Mouse (Mus musculus): ENCODE results near the gene Ccdc13. TPM values are rescaled to one million over a fixed set of nuclear protein-coding genes. Genes with fewer than 3 reads are reported as not detected.

Ccdc13 gene
- polyA plus RNA-seq, 1 experiment from 2014 or later: 4.0 TPM

DNA sequence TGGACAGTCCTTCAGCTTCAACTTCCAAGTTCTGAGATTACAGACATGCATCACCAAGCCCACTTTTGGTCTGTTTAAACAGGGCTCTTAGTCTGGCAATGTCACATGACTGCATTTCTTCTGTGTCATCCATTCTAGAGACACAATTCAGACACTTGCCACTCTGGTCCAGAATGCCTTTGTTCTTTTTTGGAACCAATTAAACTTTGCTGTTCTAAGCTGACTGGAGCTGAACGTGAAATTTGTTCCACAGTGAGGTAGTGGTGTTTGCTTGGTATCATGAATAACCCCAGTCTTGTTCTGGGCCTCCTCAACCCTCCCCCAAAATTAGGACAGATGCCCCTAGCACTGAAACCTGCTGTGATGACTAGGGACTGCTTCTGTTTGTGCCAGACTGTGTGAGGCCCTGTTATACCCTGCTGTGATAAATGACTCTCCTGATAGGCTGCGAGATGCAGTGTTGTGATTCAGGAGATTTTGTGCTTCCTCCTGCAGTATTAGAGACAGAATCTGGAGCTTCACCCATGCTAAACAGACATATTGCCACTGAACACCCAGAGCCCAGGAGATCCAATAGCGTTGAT is 26.3 kb upstream of the Ccdc13 start:
- no peak overlapping the region for H3K4me3 ChIP-seq (replicated peaks)

DNA sequence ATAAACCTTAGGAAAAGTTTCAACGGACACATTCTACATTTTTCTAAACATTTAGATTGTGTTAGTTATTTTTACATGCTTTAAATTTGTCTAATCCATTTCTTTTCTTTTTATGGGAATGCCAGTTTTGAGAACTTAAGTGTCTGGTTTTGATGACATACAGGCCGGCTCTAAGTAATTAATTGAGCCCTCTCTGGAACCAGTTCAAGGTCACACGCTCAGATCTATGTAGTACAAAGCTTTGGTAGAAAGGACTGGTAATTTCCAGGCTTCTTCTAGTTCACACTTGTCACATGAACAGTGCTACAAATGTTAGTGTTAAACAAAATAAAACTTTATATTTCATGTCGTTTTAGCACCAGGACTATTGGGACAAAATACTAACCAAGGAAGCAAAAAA is 25.6 kb upstream of the Ccdc13 start:
- Histone ChIP-seq H3K27ac (replicated peaks) (no peak overlapping the region), H3K27me3 (replicated peaks) (0 out of 2 replicates have a peak, but pooled peaks cover 6% of the 10 kb centered on the region), H3K4me3 (replicated peaks) (no peak overlapping the region), H3K4me1 (peaks cover 8% of the 10 kb centered on the region), H3K36me3 (no peaks in the 10 kb centered on the region), H3K9me3 (replicated peaks) (no peaks in the 10 kb centered on the region), H3K9ac (replicated peaks) (no peak overlapping the region), H3K4me2 (no peak overlapping the region)
- ATAC-seq (ENCODE audit: low FRiP score): no peak
- WGBS: 68% methylated on average over 4 of the region's 4 CpGs

More for the DNA sequence above, 26.3 kb upstream of the Ccdc13 start:
- Histone ChIP-seq H3K9me3 (replicated peaks) (no peaks in the 10 kb centered on the region), H3K4me1 (peaks cover 11% of the 10 kb centered on the region), H3K27me3 (replicated peaks) (0 out of 2 replicates have a peak, but pooled peaks cover 6% of the 10 kb centered on the region), H3K4me2 (no peak overlapping the region), H3K36me3 (no peaks in the 10 kb centered on the region), H3K9ac (replicated peaks) (no peak overlapping the region), H3K27ac (replicated peaks) (no peak overlapping the region)
- no peak for ATAC-seq (ENCODE audit: low FRiP score)
- WGBS: 22% methylated on average over 3 of the region's 3 CpGs

DNA sequence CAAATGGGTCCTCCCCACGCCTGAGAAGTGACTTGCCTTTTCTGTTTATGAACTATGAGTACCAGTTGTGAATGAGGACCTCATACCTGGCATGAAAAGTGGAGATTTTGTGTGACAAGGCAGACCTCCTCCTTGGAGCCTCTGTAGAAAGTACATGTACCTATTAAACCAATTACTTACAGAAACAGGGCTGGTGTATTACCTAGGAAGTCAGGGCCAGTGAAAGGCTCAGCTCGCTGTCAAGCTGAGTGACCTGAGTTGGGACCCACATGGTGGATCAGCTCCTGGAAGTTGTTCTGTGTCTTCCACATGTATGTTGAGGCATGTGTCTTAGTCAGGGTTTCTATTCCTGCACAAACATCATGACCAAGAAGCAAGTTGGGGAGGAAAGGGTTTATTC is 21.7 kb upstream of the Ccdc13 start:
- no peak overlapping the region for H3K9ac ChIP-seq (replicated peaks)
- H3K9me3 ChIP-seq (replicated peaks): no peaks in the 10 kb centered on the region
- H3K4me2 ChIP-seq: no peak overlapping the region
- no peak overlapping the region for H3K27ac ChIP-seq (replicated peaks)
- H3K4me3 ChIP-seq (replicated peaks): no peak overlapping the region
- H3K36me3 ChIP-seq: no peaks in the 10 kb centered on the region
- H3K27me3 ChIP-seq (replicated peaks): no peaks in the 10 kb centered on the region
- 85% methylated on average over 2 of the region's 2 CpGs for WGBS
- ATAC-seq (ENCODE audit: low FRiP score): no peak
- peaks cover 16% of the 10 kb centered on the region for H3K4me1 ChIP-seq

DNA sequence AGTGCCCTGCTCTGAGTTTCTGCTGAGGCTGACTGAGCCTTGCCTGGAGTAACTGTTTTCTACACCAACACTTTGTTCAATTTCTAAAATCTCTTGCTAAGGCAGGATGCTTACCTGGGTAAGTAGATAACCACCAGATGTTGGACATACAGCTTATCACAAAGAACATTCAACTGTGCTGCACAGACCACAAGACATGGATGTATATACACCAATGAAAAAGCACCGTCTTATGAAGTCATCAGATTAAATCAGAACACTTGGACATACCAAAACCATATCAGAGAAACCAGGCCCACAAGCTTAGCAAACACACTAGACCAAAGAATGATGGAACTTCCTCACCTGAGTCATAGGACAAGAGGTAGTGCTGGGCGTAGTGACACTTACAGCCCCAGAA is 20.1 kb upstream of the Ccdc13 start:
- no peaks in the 10 kb centered on the region for H3K9me3 ChIP-seq (replicated peaks)
- H3K4me2 ChIP-seq: no peak overlapping the region
- WGBS: 97% methylated on average over 2 of the region's 2 CpGs
- H3K4me1 ChIP-seq: peaks cover 17% of the 10 kb centered on the region
- H3K9ac ChIP-seq (replicated peaks): no peak overlapping the region
- H3K27me3 ChIP-seq (replicated peaks): no peaks in the 10 kb centered on the region
- H3K4me3 ChIP-seq (replicated peaks): no peak overlapping the region
- ATAC-seq (ENCODE audit: low FRiP score): no peak
- H3K36me3 ChIP-seq: no peaks in the 10 kb centered on the region
- no peak overlapping the region for H3K27ac ChIP-seq (replicated peaks)

DNA sequence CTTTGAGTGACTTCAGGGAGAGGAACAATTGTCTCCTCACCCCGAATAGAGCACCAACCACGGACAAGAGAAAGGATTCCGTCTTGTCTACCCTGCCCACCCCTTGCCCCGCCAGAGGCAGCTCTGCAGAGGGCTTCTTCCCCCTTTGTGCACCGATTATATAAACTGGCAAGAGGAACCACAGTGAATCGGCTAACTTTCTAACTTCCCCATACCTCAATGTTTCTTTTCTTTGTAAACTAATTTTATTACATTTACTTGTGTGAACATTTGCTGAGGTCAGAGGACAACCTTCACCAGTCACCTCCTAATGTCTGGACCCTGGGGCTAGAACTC is 18.9 kb upstream of the Ccdc13 start, which contains the start of gene Higd1a:
Gene Higd1a (minus strand): TSS at position 210 of the 336 bp plus-strand sequence.
- ATAC-seq (ENCODE audit: low FRiP score): no peak
- peak within 1 kb of the TSS; percentile 78 for H3K4me2 ChIP-seq

DNA sequence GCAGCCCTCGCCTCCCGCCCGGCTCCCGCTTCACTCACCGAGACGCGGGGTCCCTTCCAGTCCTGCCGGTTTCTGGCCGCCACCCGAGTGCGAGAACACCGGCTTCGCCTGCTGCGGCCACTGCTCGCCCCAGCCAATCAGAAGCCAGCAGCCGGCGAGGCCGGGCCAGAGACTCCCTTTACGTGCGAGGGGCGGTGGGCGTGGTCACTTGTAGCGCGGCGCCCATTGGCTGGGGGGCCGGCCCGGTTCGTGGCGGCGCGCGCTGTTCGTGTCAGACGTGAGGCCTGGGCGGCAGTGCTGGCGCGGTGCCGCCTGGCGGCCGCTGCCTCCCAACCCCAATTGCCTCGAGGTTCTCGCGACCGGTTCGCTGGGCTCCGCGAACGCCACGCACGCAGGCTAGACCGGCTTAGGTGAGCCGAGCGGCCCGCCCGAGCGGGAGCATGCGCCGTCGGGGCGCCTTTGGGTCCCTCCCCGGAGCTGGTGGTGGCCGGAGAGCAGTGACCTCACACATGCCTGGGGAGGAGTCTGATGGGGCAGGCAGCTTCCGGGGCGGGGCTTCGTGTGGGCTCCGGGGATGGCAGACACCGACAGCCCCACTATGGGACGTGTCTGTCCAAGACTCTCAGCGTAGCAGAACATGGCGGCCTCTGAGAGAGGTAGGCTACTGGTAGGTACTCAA is 18.4 kb upstream of the Ccdc13 start:
- H3K4me1 ChIP-seq: peaks cover 17% of the 10 kb centered on the region
- peak overlapping the region; percentile 76 for H3K4me3 ChIP-seq (replicated peaks)
- H3K4me2 ChIP-seq: peak overlapping the region; percentile 78
- peak overlapping the region; percentile 97 for H3K27ac ChIP-seq (replicated peaks)
- 0 out of 2 replicates have a peak, but pooled peaks cover 2% of the 10 kb centered on the region for H3K36me3 ChIP-seq
- under 1% methylated on average over 70 of the region's 70 CpGs for WGBS
- peak; percentile 99 for ATAC-seq (ENCODE audit: low FRiP score)
- H3K27me3 ChIP-seq (replicated peaks): no peaks in the 10 kb centered on the region
- H3K9me3 ChIP-seq (replicated peaks): no peaks in the 10 kb centered on the region
- H3K9ac ChIP-seq (replicated peaks): peak overlapping the region; percentile 83

More for the DNA sequence above, 18.9 kb upstream of the Ccdc13 start, which contains the start of gene Higd1a:
- H3K4me3 ChIP-seq (replicated peaks): peak within 1 kb of the TSS; percentile 76
- no peaks in the 10 kb centered on the region for H3K9me3 ChIP-seq (replicated peaks)
- H3K36me3 ChIP-seq: 0 out of 2 replicates have a peak, but pooled peaks cover 2% of the 10 kb centered on the region
- H3K9ac ChIP-seq (replicated peaks): peak within 1 kb of the TSS; percentile 83
- peaks cover 17% of the 10 kb centered on the region for H3K4me1 ChIP-seq
- 8% methylated on average over 6 of the region's 6 CpGs for WGBS
- H3K27ac ChIP-seq (replicated peaks): peak within 1 kb of the TSS; percentile 97
- H3K27me3 ChIP-seq (replicated peaks): no peaks in the 10 kb centered on the region

DNA sequence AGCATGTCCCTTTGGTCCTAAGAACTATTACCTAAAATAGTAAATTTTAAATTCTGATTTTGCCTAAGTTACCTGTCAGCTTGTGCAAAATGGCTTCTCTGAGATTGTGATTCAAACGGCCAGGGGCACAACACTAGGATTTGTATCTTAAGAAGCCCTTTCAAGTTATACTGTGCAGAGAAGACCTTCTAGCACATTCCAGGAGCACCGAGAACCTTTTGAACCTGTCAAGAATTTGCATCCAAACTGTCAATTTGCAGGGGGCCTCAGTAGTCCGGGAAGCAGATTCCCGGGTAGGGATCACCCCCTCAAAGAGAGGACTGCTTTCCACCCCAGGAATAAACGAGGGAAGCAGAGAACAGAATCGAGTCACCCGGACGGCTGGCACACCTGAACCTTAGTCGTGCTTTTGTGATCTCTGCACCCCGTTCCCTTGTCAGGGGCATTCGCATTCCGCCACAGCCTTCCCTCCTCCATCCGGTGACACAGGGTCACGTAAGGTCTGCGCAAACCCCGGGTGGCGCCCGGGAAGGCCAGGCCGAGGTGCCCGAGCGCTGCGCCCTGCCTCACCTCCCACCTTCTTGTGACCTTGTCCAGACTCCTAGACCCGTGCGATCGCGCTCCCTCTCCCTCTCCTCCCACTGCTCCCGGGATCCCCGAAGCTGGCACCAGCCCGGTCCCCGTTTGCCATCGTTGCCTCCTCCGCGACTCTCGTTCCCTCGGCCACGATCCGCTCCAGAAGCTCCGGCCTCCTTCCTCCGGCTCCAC is 17.6 kb upstream of the Ccdc13 start:
- peaks cover 17% of the 10 kb centered on the region for H3K4me1 ChIP-seq
- WGBS: 1% methylated on average over 39 of the region's 39 CpGs
- peak overlapping the region; percentile 76 for H3K4me3 ChIP-seq (replicated peaks)
- H3K9ac ChIP-seq (replicated peaks): peak overlapping the region; percentile 83
- peak overlapping the region; percentile 97 for H3K27ac ChIP-seq (replicated peaks)
- H3K4me2 ChIP-seq: peak overlapping the region; percentile 78
- peaks cover 5% of the 10 kb centered on the region; the same call in 1 of the 2 replicates for H3K36me3 ChIP-seq
- no peaks in the 10 kb centered on the region for H3K27me3 ChIP-seq (replicated peaks)
- ATAC-seq (ENCODE audit: low FRiP score): peak; percentile 56
- no peaks in the 10 kb centered on the region for H3K9me3 ChIP-seq (replicated peaks)

DNA sequence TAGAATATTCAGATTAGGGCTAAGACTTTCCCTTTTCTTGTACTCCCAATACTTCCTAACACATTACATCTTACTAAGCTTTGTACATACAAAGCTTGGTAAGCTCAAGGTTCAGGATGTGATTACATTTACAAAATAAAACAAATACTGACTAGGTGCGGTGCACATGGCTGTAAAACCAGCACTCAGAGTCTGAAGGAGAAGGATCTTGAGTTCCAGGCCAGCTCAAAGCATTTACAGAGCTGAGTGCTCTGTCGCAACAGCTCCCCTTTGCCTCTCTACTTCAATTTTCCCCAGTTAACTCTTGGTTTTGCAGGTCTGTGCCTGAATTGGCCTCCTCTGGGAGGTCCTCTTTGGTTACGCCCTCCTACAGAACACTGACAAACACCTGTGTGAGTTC is 15.0 kb upstream of the Ccdc13 start:
- 92% methylated on average over 3 of the region's 3 CpGs for WGBS

DNA sequence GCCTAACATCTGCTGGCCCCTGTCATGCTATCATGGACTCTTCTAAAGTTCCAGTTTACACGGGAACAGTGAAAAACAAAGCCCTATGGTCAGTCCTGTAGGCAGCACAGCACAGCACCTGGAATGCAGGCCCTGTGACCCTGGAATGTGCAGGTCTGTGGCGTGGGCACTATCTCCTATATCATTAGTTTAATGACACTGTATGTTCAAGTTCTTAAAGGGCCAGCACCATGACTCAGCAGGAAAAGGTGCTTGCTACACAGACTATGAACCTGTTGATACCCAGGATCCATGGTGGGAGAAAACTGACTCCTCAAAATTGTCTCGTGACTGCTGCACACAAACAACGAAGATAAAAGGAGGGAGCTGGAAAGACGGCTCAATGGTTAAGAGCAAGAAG is 8.6 kb upstream of the Ccdc13 start:
- Histone ChIP-seq H3K27me3 (replicated peaks) (no peaks in the 10 kb centered on the region), H3K36me3 (peaks cover 41% of the 10 kb centered on the region), H3K4me3 (replicated peaks) (no peak overlapping the region), H3K4me2 (no peak overlapping the region), H3K9me3 (replicated peaks) (no peaks in the 10 kb centered on the region), H3K9ac (replicated peaks) (no peak overlapping the region), H3K4me1 (no peaks in the 10 kb centered on the region), H3K27ac (replicated peaks) (no peak overlapping the region)
- WGBS: 82% methylated on average over 5 of the region's 5 CpGs
- ATAC-seq (ENCODE audit: low FRiP score): no peak

More for the DNA sequence above, 15.0 kb upstream of the Ccdc13 start:
- Histone ChIP-seq H3K9ac (replicated peaks) (no peak overlapping the region), H3K4me3 (replicated peaks) (no peak overlapping the region), H3K9me3 (replicated peaks) (no peaks in the 10 kb centered on the region), H3K4me1 (peaks cover 17% of the 10 kb centered on the region), H3K36me3 (peaks cover 26% of the 10 kb centered on the region), H3K27ac (replicated peaks) (no peak overlapping the region), H3K4me2 (no peak overlapping the region), H3K27me3 (replicated peaks) (no peaks in the 10 kb centered on the region)
- no peak for ATAC-seq (ENCODE audit: low FRiP score)

DNA sequence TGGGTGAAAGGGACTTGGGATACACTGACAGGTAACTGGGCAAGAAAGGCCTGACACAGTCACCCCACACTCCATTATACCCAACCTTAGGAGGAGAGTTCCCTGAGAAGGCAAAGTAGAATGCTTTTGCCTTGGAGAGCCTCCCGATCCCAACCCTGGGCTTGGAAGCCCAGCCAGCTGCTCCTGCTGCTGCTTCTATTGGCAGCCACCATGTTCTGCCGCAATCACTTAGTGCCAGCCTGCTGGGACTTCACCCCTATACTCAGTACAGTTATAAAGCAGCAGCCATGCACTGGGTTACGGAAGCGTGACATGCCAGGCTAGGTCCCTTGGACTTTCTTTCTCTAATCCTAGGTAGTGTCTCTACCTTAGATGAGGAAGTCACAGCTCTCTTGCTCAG is 7.9 kb upstream of the Ccdc13 start:
- no peak overlapping the region for H3K4me3 ChIP-seq (replicated peaks)
- WGBS: 90% methylated on average over 4 of the region's 4 CpGs

DNA sequence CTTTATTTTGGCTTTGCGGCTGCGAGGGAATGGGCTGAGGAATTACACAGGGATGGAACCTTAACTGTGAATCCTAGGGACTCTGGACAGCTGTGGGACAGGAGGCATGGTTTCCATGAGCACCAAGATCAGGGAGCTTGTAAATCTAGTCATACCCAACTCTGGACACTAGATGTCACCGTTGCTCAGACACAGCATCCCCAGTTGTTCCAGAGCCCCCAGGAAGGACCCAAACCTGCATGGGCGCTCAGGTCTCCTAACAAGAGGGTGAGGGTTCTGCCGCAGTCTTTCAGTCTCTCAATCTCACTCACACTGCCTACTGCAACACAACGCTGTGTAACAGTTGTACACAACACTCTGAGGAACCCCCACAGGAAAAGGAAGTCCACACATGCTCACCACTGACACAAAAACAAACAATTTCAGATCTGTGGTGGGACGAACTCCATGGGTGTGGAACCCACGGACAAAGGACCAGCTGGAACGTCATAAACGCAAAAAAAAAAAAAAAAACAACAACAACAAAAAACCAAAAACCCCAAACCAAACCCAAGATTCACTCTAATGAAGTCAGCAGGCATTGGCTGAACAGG is 7.4 kb upstream of the Ccdc13 start:
- Histone ChIP-seq H3K36me3 (peaks cover 37% of the 10 kb centered on the region), H3K9me3 (replicated peaks) (no peaks in the 10 kb centered on the region), H3K9ac (replicated peaks) (no peak overlapping the region), H3K4me1 (no peaks in the 10 kb centered on the region), H3K4me3 (replicated peaks) (no peak overlapping the region), H3K4me2 (no peak overlapping the region), H3K27ac (replicated peaks) (no peak overlapping the region), H3K27me3 (replicated peaks) (no peaks in the 10 kb centered on the region)
- WGBS: 58% methylated on average over 10 of the region's 10 CpGs
- peak; percentile 45; the same call in 1 of the 2 replicates for ATAC-seq (ENCODE audit: low FRiP score)

More for the DNA sequence above, 7.9 kb upstream of the Ccdc13 start:
- Histone ChIP-seq H3K9ac (replicated peaks) (no peak overlapping the region), H3K9me3 (replicated peaks) (no peaks in the 10 kb centered on the region), H3K27me3 (replicated peaks) (no peaks in the 10 kb centered on the region), H3K4me1 (no peaks in the 10 kb centered on the region), H3K4me2 (no peak overlapping the region), H3K36me3 (peaks cover 41% of the 10 kb centered on the region), H3K27ac (replicated peaks) (no peak overlapping the region)
- no peak for ATAC-seq (ENCODE audit: low FRiP score)

Measured in neural tube, embryonic 15.5 days (tissue).